9 mouse cellular contexts compared by ENCODE assay signal in genomic region chr12:3285377-3285776, GRCm38 (mm10). TPM values are rescaled to one million over a fixed set of nuclear protein-coding genes. Genes with fewer than 3 reads are reported as not detected.
DNase-seq lines count a peak whose midpoint lies in the region; ATAC-seq and TF ChIP-seq lines count a peak whose summit lies in the region.
"Had no signal": no experiment of that assay in that cellular context is flagged by ENCODE, and none has a peak within 500 bp of the region (broad histone marks: within the 10 kb centered on the region; RNA-seq: fewer than 3 reads in every experiment).

No protein-coding gene starts in this region.

- TF ChIP-seq CTCF in stomach, postnatal 0 days (IDR thresholded peaks at IDR 0.05; ENCODE audit: low read depth) = no peak
- no peak for TF ChIP-seq CTCF in cerebellum, adult 2 months (IDR thresholded peaks at IDR 0.05; ENCODE audit: borderline replicate concordance, insufficient read depth, low read depth, low read length)

- no peaks in the 10 kb centered on the region for H3K4me1 ChIP-seq in stomach, embryonic 15.5 days
- H3K4me1 ChIP-seq in stomach, postnatal 0 days (replicated peaks; ENCODE audit: control insufficient read depth, insufficient read depth) = no peaks in the 10 kb centered on the region
- H3K4me1 ChIP-seq in liver, embryonic 12.5 days = peaks cover 90% of the 10 kb centered on the region
- H3K4me1 ChIP-seq in cerebellum, adult 2 months (ENCODE audit: control insufficient read depth, insufficient read depth, low read length) = 0 out of 2 replicates have a peak, but pooled peaks cover 3% of the 10 kb centered on the region

- no peak overlapping the region for H3K9ac ChIP-seq in stomach, embryonic 15.5 days
- H3K9ac ChIP-seq in stomach, postnatal 0 days (ENCODE audit: low read length) = no peak overlapping the region
- H3K9ac ChIP-seq in liver, embryonic 12.5 days = peak overlapping the region; percentile 75

- no peak overlapping the region for H3K4me3 ChIP-seq in stomach, embryonic 15.5 days (replicated peaks)
- no peak overlapping the region for H3K4me3 ChIP-seq in stomach, postnatal 0 days (ENCODE audit: low read depth, low read length)
- peak overlapping the region; percentile 43 for H3K4me3 ChIP-seq in liver, embryonic 12.5 days
- H3K4me3 ChIP-seq in cerebellum, adult 2 months (replicated peaks; ENCODE audit: insufficient read depth, low read depth, low read length) = no peak overlapping the region

- 78% methylated on average over 6 of the region's 6 CpGs for WGBS in stomach, embryonic 15.5 days
- WGBS in stomach, postnatal 0 days = 67% methylated on average over 6 of the region's 6 CpGs
- WGBS in liver, embryonic 12.5 days (ENCODE audit: insufficient replicate concordance) = 17% methylated on average over 6 of the region's 6 CpGs
- WGBS in cerebellum, adult 2 months = 81% methylated on average over 6 of the region's 6 CpGs

- ATAC-seq in stomach, embryonic 15.5 days (ENCODE audit: insufficient read depth, low FRiP score, low read depth) = peak; percentile 67; the same call in 1 of the 2 replicates
- ATAC-seq in stomach, postnatal 0 days (ENCODE audit: low FRiP score, low TSS enrichment) = no peak
- ATAC-seq in liver, embryonic 12.5 days = peak; percentile 78

- DNase-seq in stomach, postnatal 0 days (ENCODE audit: low spot score) = no peak
- DNase-seq in c-Kit-negative CD71-positive TER-119-positive erythroid progenitor cells, embryonic 14.5 days (ENCODE audit: low read depth, low spot score) = peak; percentile 88
- no peak for DNase-seq in kidney, adult 11 months
- no peak for DNase-seq in cerebellum, adult 2 months
- DNase-seq in cerebellum, postnatal 36 days = no peak
- DNase-seq: cerebellum, adult 18-20 months had no signal

- H3K4me2 ChIP-seq in stomach, embryonic 15.5 days = no peak overlapping the region
- no peak overlapping the region for H3K4me2 ChIP-seq in stomach, postnatal 0 days (replicated peaks; ENCODE audit: low read depth)
- H3K4me2 ChIP-seq in liver, embryonic 12.5 days = peak overlapping the region; percentile 73

- TF ChIP-seq POLR2A in cerebellum, adult 2 months (IDR thresholded peaks at IDR 0.05; ENCODE audit: borderline replicate concordance, insufficient read depth, low read length) = no peak

- no peak for TF ChIP-seq EP300 in stomach, postnatal 0 days (optimal IDR thresholded peaks at IDR 0.05)

- no peaks in the 10 kb centered on the region for H3K9me3 ChIP-seq in stomach, embryonic 15.5 days
- no peaks in the 10 kb centered on the region for H3K9me3 ChIP-seq in stomach, postnatal 0 days (ENCODE audit: control insufficient read depth, low read length)
- no peaks in the 10 kb centered on the region for H3K9me3 ChIP-seq in liver, embryonic 12.5 days (replicated peaks)

- H3K36me3 ChIP-seq in stomach, embryonic 15.5 days = no peaks in the 10 kb centered on the region
- no peaks in the 10 kb centered on the region for H3K36me3 ChIP-seq in stomach, postnatal 0 days (ENCODE audit: control insufficient read depth, insufficient read depth, low read length)
- H3K36me3 ChIP-seq in liver, embryonic 12.5 days = peaks cover 19% of the 10 kb centered on the region

- no peaks in the 10 kb centered on the region for H3K27me3 ChIP-seq in stomach, embryonic 15.5 days (replicated peaks)
- H3K27me3 ChIP-seq in stomach, postnatal 0 days (ENCODE audit: control insufficient read depth, insufficient read depth, low read length) = no peaks in the 10 kb centered on the region
- H3K27me3 ChIP-seq in liver, embryonic 12.5 days (replicated peaks) = no peaks in the 10 kb centered on the region
- no peaks in the 10 kb centered on the region for H3K27me3 ChIP-seq in cerebellum, adult 2 months (ENCODE audit: control insufficient read depth, insufficient read depth, low read length)

- no peak overlapping the region for H3K27ac ChIP-seq in stomach, embryonic 15.5 days
- no peak overlapping the region for H3K27ac ChIP-seq in stomach, postnatal 0 days (replicated peaks)
- H3K27ac ChIP-seq in liver, embryonic 12.5 days = peak overlapping the region; percentile 90
- H3K27ac ChIP-seq in cerebellum, adult 2 months (ENCODE audit: insufficient read depth, low read length) = no peak overlapping the region
- H3K27ac ChIP-seq: macrophage had no signal

RNA-seq across cellular contexts. Expression of gene Rab10, which starts 24.4 kb away (rescaled TPM):
- 86.4 and 91.2 TPM in 2 replicates for polyA plus RNA-seq in stomach, embryonic 15.5 days (2015; fragmentation: Nextera tagmentation; extraction: Ambion mirVana)
- 83.9 and 91.2 TPM in 2 replicates for polyA plus RNA-seq in stomach, postnatal 0 days (2015; fragmentation: Nextera tagmentation; extraction: Ambion mirVana)
- polyA plus RNA-seq in liver, embryonic 12.5 days (2016; fragmentation: Nextera tagmentation; extraction: Ambion mirVana) = 79.4 and 80.8 TPM in 2 replicates
- 96.6 and 97.0 TPM in 2 replicates for polyA plus RNA-seq in cerebellum, adult 2 months (2012; rRNA removed)
